Mouse (Mus musculus) liver, embryonic 16.5 days (tissue): ENCODE measurements around the gene Cks1b. TPM values are rescaled to one million over a fixed set of nuclear protein-coding genes. Genes with fewer than 3 reads are reported as not detected.

ENCODE experiments used
- ATAC-seq: fragments of 200-750 bp; cut with Nextera tagmentation; 2 replicates; pipeline ENCODE4 v1.8.0; 2017; ENCODE audit warnings: low read depth, mild to moderate bottlenecking, moderate number of reproducible peaks, moderate library complexity
- H3K27ac ChIP-seq: fragments of 300-500 bp; sonication (generic); 2 replicates; pipeline ENCODE4 v1.5.1; 2014; ENCODE audit warnings: mild to moderate bottlenecking, low read length
- H3K27me3 ChIP-seq: fragments of 300-500 bp; sonication (generic); 2 replicates; pipeline ENCODE4 v1.6.1; 2014; ENCODE audit warnings: low read depth, low read length, mixed read lengths; ENCODE audit not compliant: control insufficient read depth, insufficient read depth
- H3K36me3 ChIP-seq: fragments of 300-500 bp; sonication (generic); 2 replicates; pipeline ENCODE4 v1.6.1; 2014; ENCODE audit warnings: mild to moderate bottlenecking; ENCODE audit not compliant: control insufficient read depth, insufficient read depth
- H3K4me1 ChIP-seq: fragments of 300-500 bp; sonication (generic); 2 replicates; pipeline ENCODE4 v1.6.1; 2014; ENCODE audit warnings: low read depth, low read length, mixed read lengths; ENCODE audit not compliant: control insufficient read depth
- H3K4me2 ChIP-seq: fragments of 300-500 bp; sonication (generic); 2 replicates; pipeline ENCODE4 v1.6.1; 2014; ENCODE audit warnings: low read depth, low read length, mixed read lengths
- H3K4me3 ChIP-seq: fragments of 300-500 bp; sonication (generic); 2 replicates; pipeline ENCODE4 v1.5.1; 2014; ENCODE audit warnings: low read depth, mild to moderate bottlenecking, low read length
- H3K9ac ChIP-seq: fragments of 300-500 bp; sonication (generic); 2 replicates; pipeline ENCODE4 v1.6.1; 2014; ENCODE audit warnings: low read depth, low read length
- H3K9me3 ChIP-seq: fragments of 300-500 bp; sonication (generic); replicated peaks from 2 replicates; pipeline ENCODE4 v1.6.1; 2016; ENCODE audit warnings: low read length; ENCODE audit not compliant: control insufficient read depth
- WGBS: fragments of 180-500 bp; shearing (Covaris S2); extraction: QIAGEN DNeasy Blood & Tissue Kit; methylation state at CpG from one replicate; pipeline ENCODE4 v1.1.7; 2014; ENCODE audit not compliant: insufficient replicate concordance; 5-methylcytosine and 5-hydroxymethylcytosine counted together
- polyA plus RNA-seq: library from polyadenylated mRNA; unstranded; fragments of >200 nt; fragmentation: Nextera tagmentation; extraction: Ambion mirVana; gene quantifications from 2 replicates; pipeline ENCODE4 v1.2.1, GENCODE M21; 2015

Gene Cks1b
- polyA plus RNA-seq = 176 and 206 TPM in 2 replicates

DNA sequence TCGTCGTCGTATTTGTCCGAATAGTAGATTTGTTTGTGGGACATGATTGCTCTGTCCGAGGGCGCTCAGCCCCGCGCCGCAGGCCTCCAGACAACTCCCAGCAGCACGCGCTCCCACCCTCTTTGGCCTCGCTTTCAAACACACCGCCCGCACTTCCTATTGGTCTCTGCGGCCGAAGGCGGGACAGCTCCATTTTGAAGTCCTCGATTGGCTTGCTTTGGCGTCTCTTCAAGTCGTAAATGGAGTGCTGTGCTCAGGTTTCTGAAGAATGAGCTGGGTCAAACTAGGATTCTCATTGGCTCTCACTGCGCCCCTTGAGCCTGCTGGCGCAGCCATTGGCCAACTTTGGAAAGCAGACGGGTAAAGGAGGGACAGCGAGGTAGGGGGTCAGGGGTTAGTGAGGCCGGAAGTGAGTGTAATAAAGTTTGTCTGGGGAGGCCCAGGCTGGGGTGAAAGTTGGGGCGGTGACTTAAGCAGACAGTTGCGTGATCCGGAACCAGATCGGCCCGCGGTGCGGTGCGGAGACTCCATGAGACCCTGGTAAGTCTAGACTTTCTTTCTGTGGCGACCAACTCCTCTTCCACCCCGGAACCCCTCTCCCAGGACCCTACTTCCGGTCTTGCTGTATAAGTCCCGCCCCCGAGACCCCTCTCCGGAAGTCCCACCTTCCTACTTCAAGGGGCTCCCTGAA, at the start of gene Cks1b, which contains the start of gene Shc1:
Cks1b (minus strand) TSS at position 214 of the 691 bp plus-strand sequence.
Shc1 (plus strand) TSS at position 274 of the 691 bp plus-strand sequence.
- peak; percentile 88 for ATAC-seq
- WGBS = under 1% methylated on average over 39 of the region's 39 CpGs

DNA sequence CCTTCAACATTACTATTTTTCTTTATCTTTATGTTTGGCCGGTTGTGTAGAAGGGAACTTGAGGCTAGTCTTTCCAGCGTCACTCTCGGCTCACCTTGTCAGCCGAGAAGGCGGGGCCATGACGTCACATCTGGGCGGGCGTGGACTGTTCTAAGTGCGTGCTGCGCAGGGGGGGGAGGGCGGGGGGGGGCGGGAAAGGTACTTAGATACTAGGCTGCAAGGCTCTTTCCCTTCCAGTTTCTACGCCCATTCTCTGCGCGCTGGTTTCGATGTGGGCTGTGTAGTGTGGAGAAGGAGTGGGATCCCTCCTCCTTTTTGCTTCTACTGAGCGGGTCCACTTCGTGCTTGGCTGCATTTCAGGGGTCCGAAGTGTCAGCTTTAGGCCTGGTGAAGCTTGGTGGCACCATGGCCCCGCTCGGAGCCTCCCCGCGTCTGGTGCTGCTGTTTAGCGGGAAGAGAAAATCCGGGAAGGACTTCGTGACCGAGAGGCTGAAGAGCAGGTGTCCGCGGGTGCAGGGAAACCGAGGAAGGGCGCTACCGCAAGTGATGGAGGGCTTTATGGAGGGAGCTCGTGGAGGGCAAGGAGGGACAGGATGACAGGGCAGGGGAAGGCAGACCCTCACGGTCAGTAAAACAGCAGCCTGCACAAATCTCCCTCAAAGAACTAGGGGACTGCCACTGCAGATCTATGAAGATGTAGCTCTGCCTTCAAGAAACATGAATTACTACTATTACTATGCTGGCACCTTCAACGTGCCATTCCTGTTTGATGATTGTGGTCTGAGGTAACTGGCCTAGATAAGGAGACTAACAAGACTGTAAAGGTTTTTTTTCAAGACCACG, 41.0 kb upstream of the Cks1b start:
- 1% methylated on average over 34 of the region's 36 CpGs for WGBS
- no peaks in the 10 kb centered on the region for H3K9me3 ChIP-seq
- peak overlapping the region; percentile 76 for H3K9ac ChIP-seq
- H3K4me1 ChIP-seq = peaks cover 21% of the 10 kb centered on the region
- H3K4me3 ChIP-seq = peak overlapping the region; percentile 78
- peak; percentile 88 for ATAC-seq
- H3K36me3 ChIP-seq = no peaks in the 10 kb centered on the region
- peak overlapping the region; percentile 79 for H3K27ac ChIP-seq
- peak overlapping the region; percentile 93 for H3K4me2 ChIP-seq
- no peaks in the 10 kb centered on the region for H3K27me3 ChIP-seq

More for the DNA sequence above, at the start of gene Cks1b, which contains the start of gene Shc1:
- H3K4me1 ChIP-seq = peaks cover 45% of the 10 kb centered on the region
- no peaks in the 10 kb centered on the region for H3K27me3 ChIP-seq
- peak within 1 kb of the TSS; percentile 87 for H3K9ac ChIP-seq
- H3K9me3 ChIP-seq = no peaks in the 10 kb centered on the region
- peak within 1 kb of the TSS; percentile 79 for H3K4me2 ChIP-seq
- H3K4me3 ChIP-seq = peak within 1 kb of the TSS; percentile 83
- peak within 1 kb of the TSS; percentile 98 for H3K27ac ChIP-seq
- peaks cover 29% of the 10 kb centered on the region for H3K36me3 ChIP-seq

DNA sequence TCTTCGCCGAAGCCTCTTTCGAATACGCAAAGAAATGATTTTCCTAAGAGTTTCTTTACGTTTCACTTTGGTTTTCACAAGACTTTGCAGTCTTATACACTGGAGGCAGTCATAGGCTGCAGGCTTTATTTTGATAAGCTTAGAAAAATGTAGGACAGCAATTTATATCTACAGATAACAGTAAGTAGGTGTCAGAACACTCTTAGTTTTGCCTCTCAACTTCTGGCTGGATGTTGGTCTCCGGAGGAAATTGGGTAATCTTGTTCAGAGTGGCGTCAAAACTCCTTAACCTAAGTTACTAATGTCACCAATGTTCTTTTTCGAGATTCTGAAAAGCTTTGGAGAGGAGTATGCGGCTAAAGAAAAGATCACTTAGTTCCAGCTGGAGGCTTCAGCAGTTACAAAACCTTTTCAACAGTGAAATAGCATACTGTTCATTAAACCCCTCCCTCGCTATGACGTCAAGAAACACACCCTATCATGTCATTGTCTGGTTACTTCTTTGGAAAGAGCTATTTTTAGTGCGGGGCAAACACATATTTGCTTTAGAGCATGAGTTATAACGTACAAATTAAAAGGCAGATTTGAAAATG, 40.3 kb upstream of the Cks1b start:
- Histone ChIP-seq H3K4me1 (peaks cover 21% of the 10 kb centered on the region), H3K27me3 (no peaks in the 10 kb centered on the region), H3K4me2 (peak overlapping the region; percentile 93), H3K27ac (peak overlapping the region; percentile 74), H3K36me3 (no peaks in the 10 kb centered on the region), H3K9me3 (no peaks in the 10 kb centered on the region), H3K9ac (0 out of 2 replicates have a peak overlapping the region, but pooled peaks have one; percentile 1), H3K4me3 (peak overlapping the region; percentile 78)
- ATAC-seq = peak; percentile 65
- WGBS = 37% methylated on average over 13 of the region's 13 CpGs

- Histone ChIP-seq H3K36me3 (no peaks in the 10 kb centered on the region), H3K27me3 (no peaks in the 10 kb centered on the region), H3K4me2 (no peak overlapping the region), H3K4me1 (peaks cover 21% of the 10 kb centered on the region), H3K4me3 (no peak overlapping the region), H3K27ac (no peak overlapping the region), H3K9ac (no peak overlapping the region), H3K9me3 (no peaks in the 10 kb centered on the region)
- 33% methylated on average over 10 of the region's 10 CpGs for WGBS
- ATAC-seq = 0 out of 2 replicates have a peak, but pooled peaks have one; percentile 10
Measured at GRCm38 (mm10) chr3:89456726-89457665, 38.8 kb upstream of the Cks1b start.

DNA sequence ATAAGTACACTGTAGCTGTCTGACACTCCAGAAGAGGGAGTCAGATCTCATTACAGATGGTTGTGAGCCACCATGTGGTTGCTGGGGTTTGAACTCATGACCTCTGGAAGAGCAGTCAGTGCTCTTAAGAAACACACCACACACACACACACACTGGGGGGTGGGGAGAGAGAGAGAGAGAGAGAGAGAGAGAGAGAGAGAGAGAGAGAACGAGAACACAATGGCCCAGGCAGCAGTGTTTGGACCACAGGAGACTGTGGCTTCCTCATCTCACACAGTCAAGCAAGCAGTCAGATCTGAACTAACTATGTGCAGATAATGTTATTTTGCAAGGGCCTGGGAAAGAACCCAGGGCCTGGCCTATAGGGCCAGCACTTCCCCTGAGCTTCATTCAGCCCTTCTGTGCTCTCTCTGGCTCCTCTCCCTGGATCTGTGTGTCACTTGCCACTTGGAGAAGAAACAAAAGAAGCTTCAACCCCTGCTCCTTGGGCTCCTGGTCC, 37.7 kb upstream of the Cks1b start:
- no peaks in the 10 kb centered on the region for H3K27me3 ChIP-seq
- no peak for ATAC-seq
- H3K9ac ChIP-seq = no peak overlapping the region
- H3K9me3 ChIP-seq = no peaks in the 10 kb centered on the region
- WGBS = 43% methylated on average over 1 of the region's 1 CpGs
- H3K36me3 ChIP-seq = no peaks in the 10 kb centered on the region
- no peak overlapping the region for H3K4me3 ChIP-seq
- H3K27ac ChIP-seq = no peak overlapping the region
- H3K4me1 ChIP-seq = peaks cover 21% of the 10 kb centered on the region
- no peak overlapping the region for H3K4me2 ChIP-seq

DNA sequence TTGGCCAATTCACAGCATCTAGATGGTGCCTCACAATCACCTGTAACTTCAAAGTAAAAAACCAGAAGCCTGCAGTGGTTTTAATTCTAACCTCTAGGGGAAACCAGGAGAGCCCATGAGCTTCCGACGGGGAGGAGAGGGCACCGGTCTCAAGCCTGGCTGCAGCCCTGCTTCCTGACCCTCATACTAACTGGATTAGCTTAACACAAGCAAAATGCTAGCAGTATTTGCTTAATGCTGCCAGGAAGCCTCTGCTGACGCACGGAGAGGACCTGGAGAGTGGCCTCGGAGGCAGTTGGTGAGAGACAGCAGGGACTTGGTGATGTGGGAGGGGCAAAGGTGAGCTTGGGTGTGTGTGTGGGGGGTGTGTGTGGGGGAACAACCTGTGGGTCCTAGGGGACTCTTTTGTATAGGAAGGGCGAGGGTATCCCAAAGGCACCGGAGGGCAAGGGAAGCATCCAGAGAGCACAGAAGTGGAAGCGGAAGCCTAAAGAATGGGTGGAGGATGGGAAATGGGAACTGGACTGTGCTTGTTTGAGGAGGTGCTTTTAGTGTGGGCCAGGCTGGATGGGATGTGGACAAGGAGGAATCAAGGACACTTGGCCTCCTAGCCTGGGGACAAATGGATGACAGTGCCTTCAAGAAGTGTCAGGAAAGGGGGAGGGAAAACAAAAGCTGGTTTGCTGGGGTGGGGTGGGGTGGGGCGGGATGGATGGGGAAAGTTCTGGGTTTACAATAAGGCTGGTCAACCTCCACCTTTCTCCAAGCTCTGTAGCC, 36.4 kb upstream of the Cks1b start, which contains the start of gene Pmvk:
Pmvk (plus strand) TSS at position 141 of the 777 bp plus-strand sequence.
- H3K27ac ChIP-seq = no peak within 1 kb of the TSS
- no peaks in the 10 kb centered on the region for H3K27me3 ChIP-seq
- 68% methylated on average over 10 of the region's 10 CpGs for WGBS
- H3K9me3 ChIP-seq = no peaks in the 10 kb centered on the region
- no peak within 1 kb of the TSS for H3K4me2 ChIP-seq
- H3K4me3 ChIP-seq = no peak within 1 kb of the TSS
- H3K4me1 ChIP-seq = peaks cover 19% of the 10 kb centered on the region
- ATAC-seq = no peak
- H3K36me3 ChIP-seq = no peaks in the 10 kb centered on the region
- no peak within 1 kb of the TSS for H3K9ac ChIP-seq

DNA sequence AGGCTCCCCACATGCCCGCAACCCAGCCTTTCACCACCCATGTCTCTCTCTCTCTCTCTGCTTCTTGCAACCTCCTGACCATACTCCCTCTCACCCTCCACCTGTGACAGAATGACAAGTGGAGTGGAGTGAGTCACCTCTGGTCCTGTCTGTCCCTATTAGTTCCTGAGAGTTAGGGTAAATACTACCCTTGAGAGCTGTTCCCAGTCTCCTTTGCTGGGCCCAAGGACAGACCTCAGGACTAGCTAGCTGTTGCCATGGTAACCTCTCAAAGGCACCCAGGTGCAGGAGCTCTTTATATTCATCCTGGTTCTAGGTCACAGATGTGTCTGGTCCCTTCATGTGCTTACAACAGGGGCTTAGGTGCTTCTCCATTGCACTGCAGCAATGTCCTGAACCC, 33.7 kb upstream of the Cks1b start:
- no peak overlapping the region for H3K4me3 ChIP-seq
- H3K4me2 ChIP-seq = no peak overlapping the region
- H3K36me3 ChIP-seq = no peaks in the 10 kb centered on the region
- peaks cover 16% of the 10 kb centered on the region for H3K4me1 ChIP-seq
- no peak overlapping the region for H3K9ac ChIP-seq
- ATAC-seq = no peak
- no peak overlapping the region for H3K27ac ChIP-seq
- H3K9me3 ChIP-seq = no peaks in the 10 kb centered on the region
- no peaks in the 10 kb centered on the region for H3K27me3 ChIP-seq
- WGBS = 77% methylated on average over 1 of the region's 1 CpGs
